Mouse (Mus musculus) CH12.LX (cell line): ENCODE results near the gene Smoc1. TPM values are rescaled to one million over a fixed set of nuclear protein-coding genes. Genes with fewer than 3 reads are reported as not detected.

ENCODE experiments used
- DNase-seq: peaks from one replicate; pipeline ENCODE4 v3.0.0-alpha.2; 2013; ENCODE audit errors: extremely low read depth
- H3K27ac ChIP-seq: 2 replicates; pipeline ENCODE4 v1.5.1; 2012; ENCODE audit warnings: low read depth, mild to moderate bottlenecking, control low read depth, moderate library complexity; ENCODE audit not compliant: insufficient read depth
- H3K27me3 ChIP-seq: replicated peaks from 2 replicates; pipeline ENCODE3; 2012; ENCODE audit warnings: inconsistent platforms
- H3K36me3 ChIP-seq, 2 experiments: replicated peaks in 1 of 2; 2 replicates each; pipeline versions ENCODE3 to v1.6.1; 2012; ENCODE audit warnings: inconsistent platforms in 1 of 2, low read length in 1 of 2, mild to moderate bottlenecking in 1 of 2, mixed read lengths in 1 of 2, moderate library complexity in 1 of 2; ENCODE audit not compliant: control insufficient read depth in 1 of 2, insufficient read depth in 1 of 2
- H3K4me1 ChIP-seq, 2 experiments: 2 replicates each; pipeline ENCODE4 v1.6.1; 2012; ENCODE audit warnings: inconsistent platforms in 1 of 2, moderate library complexity in 1 of 2; ENCODE audit not compliant: insufficient read depth in 2 of 2, control insufficient read depth in 1 of 2
- H3K4me2 ChIP-seq: 2 replicates; pipeline ENCODE4 v1.6.1; 2012; ENCODE audit warnings: low read depth, mild to moderate bottlenecking, control low read depth; ENCODE audit not compliant: poor library complexity, insufficient read depth, severe bottlenecking
- H3K4me3 ChIP-seq, 3 experiments: fragments of 150-350 bp in 1 of 3; sonication (generic) in 1 of 3; replicated peaks in 1 of 3; 2 replicates each; pipeline versions ENCODE3 to v1.5.1; 2011 to 2012; ENCODE audit warnings: low read depth in 2 of 3, low read length in 2 of 3, mild to moderate bottlenecking in 2 of 3, moderate library complexity in 2 of 3, control low read depth in 1 of 3, improper control_type of control experiment in 1 of 3, inconsistent platforms in 1 of 3, mixed read lengths in 1 of 3; ENCODE audit not compliant: poor library complexity in 1 of 3
- H3K79me2 ChIP-seq: replicated peaks from 2 replicates; pipeline ENCODE4 v1.6.1; 2012; ENCODE audit warnings: mild to moderate bottlenecking, moderate library complexity; ENCODE audit not compliant: control insufficient read depth, poor library complexity, insufficient read depth, severe bottlenecking; ENCODE audit errors: extremely low read depth
- H3K9ac ChIP-seq: 2 replicates; pipeline ENCODE4 v1.6.1; 2012; ENCODE audit warnings: low read depth, mild to moderate bottlenecking, control low read depth, moderate library complexity; ENCODE audit not compliant: insufficient read depth
- H3K9me3 ChIP-seq: replicated peaks from 2 replicates; pipeline ENCODE3; 2012; ENCODE audit warnings: low read length, inconsistent platforms, mixed read lengths
- CHD1 ChIP-seq: IDR thresholded peaks from 2 replicates; pipeline ENCODE4 v1.6.1; 2012; ENCODE audit warnings: low read depth, low read length, improper control_type of control experiment, inconsistent platforms
- CTCF ChIP-seq, 2 experiments: IDR thresholded peaks in 1 of 2; conservative IDR thresholded peaks in 1 of 2; 2 replicates each; pipeline ENCODE4 v1.5.1; 2011 to 2012; ENCODE audit warnings: low read depth in 2 of 2, low read length in 2 of 2, improper control_type of control experiment in 1 of 2, inconsistent platforms in 1 of 2, mild to moderate bottlenecking in 1 of 2, moderate library complexity in 1 of 2
- E2F4 ChIP-seq: IDR thresholded peaks from 2 replicates; pipeline ENCODE4 v1.6.1; 2011; ENCODE audit warnings: low read depth, low read length, improper control_type of control experiment; ENCODE audit not compliant: insufficient replicate concordance
- EP300 ChIP-seq: IDR thresholded peaks from 2 replicates; pipeline ENCODE4 v1.6.1; 2011; ENCODE audit warnings: low read length, improper control_type of control experiment
- HCFC1 ChIP-seq: IDR thresholded peaks from 2 replicates; pipeline ENCODE4 v1.6.1; 2012; ENCODE audit warnings: low read depth, mild to moderate bottlenecking, inconsistent platforms, low read length, improper control_type of control experiment
- IRF4 ChIP-seq: IDR thresholded peaks from 2 replicates; pipeline ENCODE4 v1.6.1; 2014; ENCODE audit warnings: low read depth, mild to moderate bottlenecking, inconsistent platforms, low read length, improper control_type of control experiment
- JUN ChIP-seq: IDR thresholded peaks from 2 replicates; pipeline ENCODE4 v1.6.1; 2011; ENCODE audit warnings: low read depth, mild to moderate bottlenecking, low read length, improper control_type of control experiment, moderate library complexity; ENCODE audit not compliant: insufficient read depth
- MAX ChIP-seq: IDR thresholded peaks from 2 replicates; pipeline ENCODE4 v1.6.1; 2011; ENCODE audit warnings: low read length, improper control_type of control experiment
- MEF2A ChIP-seq: IDR thresholded peaks from 2 replicates; pipeline ENCODE4 v1.6.1; 2014; ENCODE audit warnings: low read depth, mild to moderate bottlenecking, inconsistent platforms, low read length, improper control_type of control experiment, borderline replicate concordance
- MXI1 ChIP-seq: IDR thresholded peaks from 2 replicates; pipeline ENCODE4 v1.6.1; 2011; ENCODE audit warnings: mild to moderate bottlenecking, low read depth, low read length, improper control_type of control experiment
- MYC ChIP-seq: IDR thresholded peaks from 2 replicates; pipeline ENCODE4 v1.6.1; 2011; ENCODE audit warnings: low read depth, mild to moderate bottlenecking, improper control_type of control experiment, low read length
- NELFE ChIP-seq: IDR thresholded peaks from 2 replicates; pipeline ENCODE4 v1.6.1; 2011; ENCODE audit warnings: low read depth, low read length, improper control_type of control experiment
- NRF1 ChIP-seq: IDR thresholded peaks from 2 replicates; pipeline ENCODE4 v1.6.1; 2014; ENCODE audit warnings: low read depth, mild to moderate bottlenecking, inconsistent platforms, low read length, improper control_type of control experiment, moderate library complexity
- POLR2AphosphoS2 ChIP-seq: IDR thresholded peaks from 2 replicates; pipeline ENCODE4 v1.6.1; 2011; ENCODE audit warnings: low read depth, low read length, improper control_type of control experiment
- RAD21 ChIP-seq: IDR thresholded peaks from 2 replicates; pipeline ENCODE4 v1.6.1; 2011; ENCODE audit warnings: low read depth, mild to moderate bottlenecking, low read length, improper control_type of control experiment, moderate library complexity
- RCOR1 ChIP-seq: conservative IDR thresholded peaks from 2 replicates; pipeline ENCODE4 v1.6.1; 2012; ENCODE audit warnings: low read depth, mild to moderate bottlenecking, inconsistent platforms, low read length, improper control_type of control experiment
- SIN3A ChIP-seq: IDR thresholded peaks from 2 replicates; pipeline ENCODE4 v1.6.1; 2012; ENCODE audit warnings: low read length, improper control_type of control experiment, inconsistent platforms
- SMC3 ChIP-seq: IDR thresholded peaks from 2 replicates; pipeline ENCODE4 v1.6.1; 2011; ENCODE audit warnings: low read depth, low read length, improper control_type of control experiment
- TBP ChIP-seq: conservative IDR thresholded peaks from 2 replicates; pipeline ENCODE4 v1.6.1; 2011; ENCODE audit warnings: low read depth, low read length, improper control_type of control experiment
- TCF12 ChIP-seq: IDR thresholded peaks from 2 replicates; pipeline ENCODE4 v1.6.1; 2014; ENCODE audit warnings: low read depth, mild to moderate bottlenecking, inconsistent platforms, low read length, improper control_type of control experiment
- USF1 ChIP-seq: IDR thresholded peaks from 2 replicates; pipeline ENCODE4 v1.6.1; 2014; ENCODE audit warnings: low read depth, mild to moderate bottlenecking, inconsistent platforms, low read length, improper control_type of control experiment
- ZKSCAN1 ChIP-seq: IDR thresholded peaks from 2 replicates; pipeline ENCODE4 v1.6.1; 2012; ENCODE audit warnings: low read depth, inconsistent platforms, low read length, improper control_type of control experiment, borderline replicate concordance
- ZNF384 ChIP-seq: IDR thresholded peaks from 2 replicates; pipeline ENCODE4 v1.6.1; 2012; ENCODE audit warnings: low read depth, low read length, improper control_type of control experiment, inconsistent platforms
- dilution Hi-C: fragments of 300-500 bp; cut with MboI; formaldehyde crosslinking; loops from 2 replicates; pipeline ENCODE4 v1.14.3; 2020; ENCODE audit warnings: low sequenced_read_pairs; ENCODE audit not compliant: extremely low pct_unique_long_range_greater_than_20kb, extremely low pct_ligation_motif_present
- in situ Hi-C: fragments of 300-500 bp; cut with MboI; formaldehyde crosslinking; loops from 3 replicates; pipeline ENCODE4 v1.14.3; 2019; ENCODE audit warnings: low sequenced_read_pairs, low pct_ligation_motif_present, low pct_unique_long_range_greater_than_20kb, mixed read lengths
- polyA plus RNA-seq: library from polyadenylated mRNA; unstranded; fragments of >175 nt; gene quantifications from 2 replicates; pipeline ENCODE4 v1.2.1, GENCODE M21; 2012; ENCODE audit warnings: low read depth; ENCODE audit not compliant: insufficient read length
- total RNA-seq, 2 experiments: library from RNA; depleted of rRNA; stranded (reverse); fragments of 300-350 nt in 1 of 2; fragments of >200 nt in 1 of 2; gene quantifications; 2 replicates each; pipeline ENCODE4 v1.2.3; 2012 to 2014

Gene Smoc1
- total and polyA plus RNA-seq, 3 experiments = 11.0 to 23.0 (median 11.6) TPM

DNA sequence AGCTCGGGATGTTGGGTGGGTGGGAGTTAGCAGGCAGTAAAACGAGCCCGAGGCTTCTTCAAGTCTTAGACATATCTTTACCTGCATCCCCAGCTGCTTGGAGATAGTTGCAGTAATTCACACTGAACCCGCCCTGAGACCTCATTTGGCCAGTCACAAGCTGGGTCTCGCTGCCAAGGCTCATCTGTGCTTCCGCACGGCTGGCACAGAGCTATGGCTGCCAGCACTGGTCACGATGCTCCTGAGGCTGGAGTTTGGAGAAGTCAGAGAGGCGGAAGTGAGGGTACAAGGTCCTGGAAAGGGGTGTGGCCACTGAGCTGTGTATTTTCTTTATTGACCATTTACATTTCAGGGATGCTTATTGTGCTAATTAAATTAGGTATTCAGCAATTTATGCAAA lies 42.9 kb upstream of the Smoc1 start:
- H3K36me3 ChIP-seq = no peaks in the 10 kb centered on the region
- no peaks in the 10 kb centered on the region for H3K9me3 ChIP-seq
- dilution Hi-C loops = no loop called here
- H3K4me1 ChIP-seq = no peaks in the 10 kb centered on the region
- no peak overlapping the region for H3K27ac ChIP-seq
- in situ Hi-C loops = loop anchor here (25.0 kb wide), 1 partner anchor 429 kb away; the partner anchor contains the start of gene Adam4
- peaks cover 1% of the 10 kb centered on the region for H3K27me3 ChIP-seq
- H3K4me2 ChIP-seq = no peak overlapping the region
- DNase-seq = no peak
- H3K9ac ChIP-seq = no peak overlapping the region
- H3K79me2 ChIP-seq = no peaks in the 10 kb centered on the region
- TF ChIP-seq MAX = no peak
- TF ChIP-seq ZNF384 = no peak
- no peak for TF ChIP-seq SIN3A
- TF ChIP-seq ZKSCAN1 = no peak
- no peak for TF ChIP-seq RCOR1
- no peak for TF ChIP-seq USF1
- no peak for TF ChIP-seq POLR2AphosphoS2
- TF ChIP-seq CHD1 = no peak
- TF ChIP-seq CTCF (conservative IDR thresholded peaks at IDR 0.05 in 1 of 2, IDR thresholded peaks at IDR 0.05 in 1 of 2; ENCODE audit: low read depth in 2 of 2, low read length in 2 of 2) = no peak
- no peak for TF ChIP-seq NRF1
- no peak for TF ChIP-seq NELFE
- no peak for TF ChIP-seq EP300
- TF ChIP-seq MEF2A = no peak
- no peak for TF ChIP-seq JUN
- TF ChIP-seq E2F4 = no peak
- no peak for TF ChIP-seq RAD21
- TF ChIP-seq TCF12 = no peak
- no peak for TF ChIP-seq MYC
- no peak for TF ChIP-seq HCFC1
- TF ChIP-seq TBP = no peak
- no peak overlapping the region for H3K4me3 ChIP-seq

DNA sequence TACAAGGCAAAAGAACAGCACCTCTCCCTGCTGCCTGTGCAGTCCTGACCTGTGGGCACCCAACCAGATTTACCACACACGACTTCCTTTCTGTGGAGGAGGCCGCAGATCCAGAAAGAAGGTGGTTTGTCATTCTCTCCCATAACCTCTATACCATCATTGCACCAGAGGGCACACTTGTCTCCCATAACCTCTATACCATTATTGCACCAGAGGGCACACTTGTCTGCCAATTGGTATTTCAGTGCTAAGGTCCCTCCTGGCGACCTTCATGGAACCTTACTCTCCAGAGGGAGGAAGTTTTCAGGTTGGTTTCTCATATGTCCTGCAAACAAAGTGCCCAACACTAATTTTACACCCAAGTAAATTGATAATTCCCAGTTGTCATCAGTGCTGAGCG lies 40.0 kb upstream of the Smoc1 start:
- dilution Hi-C loops (no loop called here), in situ Hi-C loops (loop anchor here (5.0 to 25.0 kb wide), 2 partner anchors 201 to 426 kb away; partner anchors contain the start of gene Adam4)
- Histone ChIP-seq H3K9ac (no peak overlapping the region), H3K4me1 (peaks cover 0 to 14% of the 10 kb centered on the region in 2 experiments; a peak in 3 of 4 replicates), H3K4me2 (no peak overlapping the region), H3K27me3 (peaks cover 1% of the 10 kb centered on the region), H3K4me3 (no peak overlapping the region), H3K27ac (no peak overlapping the region), H3K79me2 (no peaks in the 10 kb centered on the region), H3K36me3 (no peaks in the 10 kb centered on the region), H3K9me3 (no peaks in the 10 kb centered on the region)
- DNase-seq = no peak
- TF ChIP-seq MXI1 (no peak), CTCF (conservative IDR thresholded peaks at IDR 0.05 in 1 of 2, IDR thresholded peaks at IDR 0.05 in 1 of 2; ENCODE audit: low read depth in 2 of 2, low read length in 2 of 2) (peak in 1 of 2 experiments; percentile 54; a peak in 2 of 4 replicates), RAD21 (peak; percentile 31), IRF4 (no peak), TCF12 (no peak), SMC3 (peak; percentile 35)
- TF ChIP-seq, all 38 proteins: peak for 3
